Mouse (Mus musculus) midbrain, embryonic 16.5 days (tissue): ENCODE data around the gene Fzr1. TPM values are rescaled to one million over a fixed set of nuclear protein-coding genes. Genes with fewer than 3 reads are reported as not detected.

Experiments
- ATAC-seq: fragments of 200-750 bp; cut with Nextera tagmentation; 2 replicates; pipeline ENCODE4 v1.8.0; 2017; ENCODE audit warnings: moderate TSS enrichment
- H3K27ac ChIP-seq: fragments of 300-500 bp; sonication (generic); 2 replicates; pipeline ENCODE4 v1.5.1; 2014; ENCODE audit warnings: mild to moderate bottlenecking, low read length, mixed read lengths
- H3K27me3 ChIP-seq: fragments of 300-500 bp; sonication (generic); 2 replicates; pipeline ENCODE4 v1.6.1; 2014; ENCODE audit warnings: low read depth, low read length, mixed read lengths; ENCODE audit not compliant: control insufficient read depth, insufficient read depth
- H3K36me3 ChIP-seq: fragments of 300-500 bp; sonication (generic); 2 replicates; pipeline ENCODE4 v1.6.1; 2014; ENCODE audit warnings: mild to moderate bottlenecking, low read length, moderate library complexity, mixed read lengths; ENCODE audit not compliant: control insufficient read depth, insufficient read depth
- H3K4me1 ChIP-seq: fragments of 300-500 bp; sonication (generic); 2 replicates; pipeline ENCODE4 v1.6.1; 2014; ENCODE audit warnings: mild to moderate bottlenecking, low read length, mixed read lengths; ENCODE audit not compliant: control insufficient read depth, insufficient read depth
- H3K4me2 ChIP-seq: fragments of 300-500 bp; sonication (generic); 2 replicates; pipeline ENCODE4 v1.6.1; 2014; ENCODE audit warnings: mild to moderate bottlenecking, low read length, mixed read lengths
- H3K4me3 ChIP-seq: fragments of 300-500 bp; sonication (generic); 2 replicates; pipeline ENCODE4 v1.5.1; 2014; ENCODE audit warnings: low read depth, mild to moderate bottlenecking, low read length, moderate library complexity, mixed read lengths
- H3K9ac ChIP-seq: fragments of 300-500 bp; sonication (generic); 2 replicates; pipeline ENCODE4 v1.6.1; 2014; ENCODE audit warnings: low read depth, low read length, mixed read lengths
- H3K9me3 ChIP-seq: fragments of 300-500 bp; sonication (generic); replicated peaks from 2 replicates; pipeline ENCODE4 v1.6.1; 2014; ENCODE audit warnings: mild to moderate bottlenecking, low read length, mixed read lengths; ENCODE audit not compliant: control insufficient read depth, poor library complexity, severe bottlenecking
- WGBS: fragments of 180-500 bp; shearing (Covaris S2); extraction: QIAGEN DNeasy Blood & Tissue Kit; methylation state at CpG from one replicate; pipeline ENCODE4 v1.1.7; 2014; 5-methylcytosine and 5-hydroxymethylcytosine counted together
- polyA plus RNA-seq: library from polyadenylated mRNA; unstranded; fragments of >200 nt; fragmentation: Nextera tagmentation; extraction: Ambion mirVana; gene quantifications from 2 replicates; pipeline ENCODE4 v1.2.1, GENCODE M21; 2015

The Fzr1 gene
- polyA plus RNA-seq, 1 experiment from 2014 or later: 146 TPM

GRCm38 (mm10) chr10:81418216-81419070, 40.1 kb upstream of the Fzr1 start:
- H3K27ac ChIP-seq: no peak overlapping the region
- 45% methylated on average over 11 of the region's 11 CpGs for WGBS
- no peak overlapping the region for H3K9ac ChIP-seq
- ATAC-seq: no peak
- H3K36me3 ChIP-seq: peaks cover 7% of the 10 kb centered on the region; the same call in 1 of the 2 replicates
- peaks cover 16% of the 10 kb centered on the region for H3K4me1 ChIP-seq
- no peaks in the 10 kb centered on the region for H3K27me3 ChIP-seq
- H3K9me3 ChIP-seq: no peaks in the 10 kb centered on the region
- no peak overlapping the region for H3K4me3 ChIP-seq
- H3K4me2 ChIP-seq: no peak overlapping the region

GRCm38 (mm10) chr10:81417227-81418215, 39.2 kb upstream of the Fzr1 start:
- Histone ChIP-seq H3K27ac (peak overlapping the region; percentile 33), H3K36me3 (peaks cover 7% of the 10 kb centered on the region; the same call in 1 of the 2 replicates), H3K4me1 (peaks cover 16% of the 10 kb centered on the region), H3K4me3 (peak overlapping the region; percentile 22), H3K9me3 (no peaks in the 10 kb centered on the region), H3K4me2 (peak overlapping the region; percentile 51), H3K9ac (peak overlapping the region; percentile 50), H3K27me3 (no peaks in the 10 kb centered on the region)
- ATAC-seq: no peak; the same call in 1 of the 2 replicates
- WGBS: 49% methylated on average over 12 of the region's 12 CpGs

DNA sequence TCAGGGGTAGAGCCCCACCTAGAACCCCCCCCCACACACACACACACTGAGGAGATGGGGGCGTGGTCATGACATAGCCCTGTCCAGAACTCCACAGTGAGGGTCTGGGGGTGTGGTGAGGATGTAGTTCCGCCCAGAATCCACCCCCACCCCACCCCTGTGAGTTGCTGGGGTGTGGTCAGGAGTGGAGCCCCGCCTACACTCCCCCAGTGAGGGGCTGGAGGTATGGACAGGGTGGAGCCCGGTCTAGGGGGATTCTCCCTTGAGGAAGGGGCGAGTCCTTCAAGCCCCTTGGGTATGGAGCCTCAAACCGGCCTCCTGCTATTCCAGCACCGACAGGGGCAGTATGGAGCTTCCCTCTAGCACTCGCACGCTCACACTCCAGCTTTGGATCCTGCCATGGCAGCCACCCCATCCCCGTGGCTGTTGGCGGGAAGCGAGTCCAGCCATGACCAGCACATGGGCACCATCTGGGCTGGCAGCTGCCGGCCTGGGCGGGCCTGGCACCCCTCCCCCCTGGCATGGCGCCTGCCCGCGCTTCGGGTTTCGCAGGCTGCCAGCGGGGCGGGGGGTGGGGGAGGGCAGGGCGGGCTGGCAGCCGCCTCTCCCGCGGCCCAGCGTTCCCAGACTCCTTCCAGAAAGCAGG, 38.4 kb upstream of the Fzr1 start:
- Histone ChIP-seq H3K9ac (peak overlapping the region; percentile 50), H3K4me1 (peaks cover 17% of the 10 kb centered on the region), H3K27ac (peak overlapping the region; percentile 41), H3K4me2 (peak overlapping the region; percentile 51), H3K27me3 (no peaks in the 10 kb centered on the region), H3K36me3 (peaks cover 7% of the 10 kb centered on the region; the same call in 1 of the 2 replicates), H3K9me3 (no peaks in the 10 kb centered on the region), H3K4me3 (peak overlapping the region; percentile 22)
- 3% methylated on average over 22 of the region's 26 CpGs for WGBS
- peak; percentile 78 for ATAC-seq

DNA sequence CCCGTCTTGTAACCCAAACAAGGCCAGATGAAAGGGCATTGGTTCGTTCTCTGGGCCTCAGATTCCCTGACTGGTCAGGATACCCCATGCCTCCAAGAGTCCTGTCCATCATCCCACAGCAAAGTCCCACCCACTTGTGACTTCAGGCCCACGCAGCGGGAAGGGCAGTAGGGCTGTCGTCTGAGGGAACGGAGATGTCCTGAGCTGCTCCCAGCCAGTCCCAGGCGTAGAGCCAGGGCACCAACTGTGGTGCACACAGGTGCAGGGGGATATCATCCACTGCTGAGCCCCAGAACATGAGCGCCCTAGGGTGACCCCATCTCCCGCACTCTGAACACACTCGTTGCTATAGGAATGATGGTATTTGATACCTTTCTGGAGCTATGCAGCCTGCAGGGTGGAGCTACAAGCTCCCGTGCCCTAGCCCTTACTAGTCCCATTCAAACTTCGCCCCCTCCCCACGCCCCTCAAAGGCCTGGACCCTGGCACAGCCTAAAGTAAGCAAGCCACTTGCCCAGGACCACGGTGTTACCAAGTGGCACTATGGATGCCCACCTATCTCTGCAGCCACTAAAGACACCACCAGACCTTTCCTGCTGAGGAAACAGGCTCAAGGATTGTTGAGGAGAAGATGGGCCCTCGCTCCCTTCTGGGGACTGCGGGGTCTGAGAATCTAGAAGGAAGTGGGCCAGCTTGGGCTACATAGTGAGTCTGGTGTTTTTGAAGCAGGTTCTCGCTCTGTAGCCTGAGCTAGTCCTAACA, 37.4 kb upstream of the Fzr1 start:
- Histone ChIP-seq H3K36me3 (peaks cover 7% of the 10 kb centered on the region; the same call in 1 of the 2 replicates), H3K27ac (no peak overlapping the region), H3K9ac (no peak overlapping the region), H3K4me3 (no peak overlapping the region), H3K4me1 (peaks cover 22% of the 10 kb centered on the region), H3K27me3 (no peaks in the 10 kb centered on the region), H3K9me3 (no peaks in the 10 kb centered on the region), H3K4me2 (no peak overlapping the region)
- no peak for ATAC-seq
- 71% methylated on average over 17 of the region's 17 CpGs for WGBS

GRCm38 (mm10) chr10:81415146-81415545, 36.8 kb upstream of the Fzr1 start:
- Histone ChIP-seq H3K36me3 (peaks cover 4% of the 10 kb centered on the region; the same call in 1 of the 2 replicates), H3K4me3 (no peak overlapping the region), H3K27me3 (no peaks in the 10 kb centered on the region), H3K4me1 (peaks cover 22% of the 10 kb centered on the region), H3K9ac (no peak overlapping the region), H3K27ac (no peak overlapping the region), H3K9me3 (no peaks in the 10 kb centered on the region), H3K4me2 (no peak overlapping the region)
- WGBS: 86% methylated on average over 5 of the region's 5 CpGs
- ATAC-seq: no peak

DNA sequence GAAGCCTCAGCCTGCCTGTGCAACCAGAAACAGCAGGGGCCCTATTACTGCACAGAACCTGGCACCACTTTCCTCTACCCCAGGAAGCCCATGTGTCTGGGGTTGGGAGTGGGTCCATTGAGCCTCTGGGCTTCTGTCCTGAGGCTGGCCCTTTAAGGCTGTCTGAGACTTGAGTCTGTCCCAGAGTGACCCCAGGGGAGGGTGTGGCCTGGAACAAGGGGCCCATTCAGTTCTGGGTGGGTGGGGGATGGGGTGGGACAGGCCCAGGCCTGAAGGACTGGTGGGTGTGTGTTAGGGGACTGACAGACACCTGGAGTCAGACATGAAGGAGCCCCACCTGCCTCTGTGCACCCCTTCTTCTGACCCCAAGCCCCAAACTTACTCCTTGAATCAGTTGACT, 36.4 kb upstream of the Fzr1 start:
- Histone ChIP-seq H3K4me3 (no peak overlapping the region), H3K4me1 (peaks cover 22% of the 10 kb centered on the region), H3K9me3 (no peaks in the 10 kb centered on the region), H3K4me2 (no peak overlapping the region), H3K27ac (no peak overlapping the region), H3K9ac (no peak overlapping the region), H3K36me3 (no peaks in the 10 kb centered on the region), H3K27me3 (no peaks in the 10 kb centered on the region)
- no peak for ATAC-seq

- Histone ChIP-seq H3K36me3 (no peaks in the 10 kb centered on the region), H3K4me1 (peaks cover 22% of the 10 kb centered on the region), H3K4me2 (no peak overlapping the region), H3K9ac (no peak overlapping the region), H3K27me3 (no peaks in the 10 kb centered on the region), H3K27ac (no peak overlapping the region), H3K9me3 (no peaks in the 10 kb centered on the region), H3K4me3 (no peak overlapping the region)
- no peak for ATAC-seq
- WGBS: 27% methylated on average over 26 of the region's 26 CpGs
These were observed 35.3 kb upstream of the Fzr1 start for GRCm38 (mm10) chr10:81413310-81414261.
